Mouse (Mus musculus) stomach, embryonic 16.5 days (tissue): ENCODE measurements at regions not wholly inside any gene's neighbourhood (a gene's known extent, or its start where the extent isn't known, plus 50 kb on each side); places are given as distances from the start of the nearest gene placed in this dataset.

ENCODE experiments used
- ATAC-seq: fragments of 200-750 bp; cut with Nextera tagmentation; 2 replicates; pipeline ENCODE4 v1.8.0; 2017; ENCODE audit warnings: moderate number of reproducible peaks, moderate TSS enrichment; ENCODE audit not compliant: insufficient read depth, low FRiP score
- H3K27ac ChIP-seq: fragments of 300-500 bp; sonication (generic); 2 replicates; pipeline ENCODE4 v1.5.1; 2014; ENCODE audit warnings: low read length
- H3K27me3 ChIP-seq: fragments of 300-500 bp; sonication (generic); 2 replicates; pipeline ENCODE4 v1.6.1; 2014; ENCODE audit warnings: low read length, control low read depth, mixed read lengths; ENCODE audit not compliant: control insufficient read depth, insufficient read depth
- H3K36me3 ChIP-seq: fragments of 300-500 bp; sonication (generic); 2 replicates; pipeline ENCODE4 v1.6.1; 2014; ENCODE audit warnings: low read length; ENCODE audit not compliant: control insufficient read depth, insufficient read depth
- H3K4me1 ChIP-seq: fragments of 300-500 bp; sonication (generic); 2 replicates; pipeline ENCODE4 v1.6.1; 2014; ENCODE audit warnings: low read length, control low read depth, mixed read lengths; ENCODE audit not compliant: control insufficient read depth, insufficient read depth
- H3K4me2 ChIP-seq: fragments of 300-500 bp; sonication (generic); 2 replicates; pipeline ENCODE4 v1.6.1; 2014; ENCODE audit warnings: low read depth, low read length, mixed read lengths
- H3K4me3 ChIP-seq: fragments of 300-500 bp; sonication (generic); replicated peaks from 2 replicates; pipeline ENCODE4 v1.5.1; 2014; ENCODE audit warnings: mild to moderate bottlenecking, low read length
- H3K9ac ChIP-seq: fragments of 300-500 bp; sonication (generic); 2 replicates; pipeline ENCODE4 v1.6.1; 2014; ENCODE audit warnings: low read length
- H3K9me3 ChIP-seq: fragments of 300-500 bp; sonication (generic); replicated peaks from 2 replicates; pipeline ENCODE4 v1.6.1; 2016; ENCODE audit warnings: low read length, control low read depth; ENCODE audit not compliant: control insufficient read depth
- WGBS: fragments of 180-500 bp; shearing (Covaris S2); extraction: QIAGEN DNeasy Blood & Tissue Kit; methylation state at CpG from one replicate; pipeline ENCODE4 v1.1.7; 2014; 5-methylcytosine and 5-hydroxymethylcytosine counted together

- Histone ChIP-seq H3K4me1 (no peaks in the 10 kb centered on the region), H3K27me3 (no peaks in the 10 kb centered on the region), H3K27ac (no peak overlapping the region), H3K9ac (no peak overlapping the region), H3K36me3 (no peaks in the 10 kb centered on the region), H3K4me2 (no peak overlapping the region), H3K9me3 (no peaks in the 10 kb centered on the region), H3K4me3 (no peak overlapping the region)
- 70% methylated on average over 7 of the region's 7 CpGs for WGBS
- no peak for ATAC-seq
Observed at GRCm38 (mm10) chr7:117939618-117940017, 176.4 kb downstream of the Rps15a start.

GRCm38 (mm10) chr7:117934908-117935307 is 181.1 kb downstream of the Rps15a start:
- no peak for ATAC-seq
- H3K27me3 ChIP-seq = no peaks in the 10 kb centered on the region
- WGBS = 49% methylated on average over 3 of the region's 3 CpGs
- H3K9me3 ChIP-seq = no peaks in the 10 kb centered on the region
- H3K4me1 ChIP-seq = no peaks in the 10 kb centered on the region
- H3K9ac ChIP-seq = no peak overlapping the region
- no peak overlapping the region for H3K4me2 ChIP-seq
- H3K27ac ChIP-seq = no peak overlapping the region
- H3K36me3 ChIP-seq = no peaks in the 10 kb centered on the region
- H3K4me3 ChIP-seq = no peak overlapping the region

GRCm38 (mm10) chr7:117931234-117931895 is 184.6 kb downstream of the Rps15a start:
- Histone ChIP-seq H3K9me3 (no peaks in the 10 kb centered on the region), H3K36me3 (no peaks in the 10 kb centered on the region), H3K4me2 (no peak overlapping the region), H3K27ac (no peak overlapping the region), H3K27me3 (no peaks in the 10 kb centered on the region), H3K4me3 (no peak overlapping the region), H3K4me1 (no peaks in the 10 kb centered on the region), H3K9ac (no peak overlapping the region)
- no peak for ATAC-seq
- 56% methylated on average over 12 of the region's 12 CpGs for WGBS

GRCm38 (mm10) chr7:117930392-117930791 is 185.6 kb downstream of the Rps15a start:
- no peaks in the 10 kb centered on the region for H3K36me3 ChIP-seq
- no peak overlapping the region for H3K9ac ChIP-seq
- WGBS = 85% methylated on average over 9 of the region's 9 CpGs
- H3K27me3 ChIP-seq = no peaks in the 10 kb centered on the region
- no peak overlapping the region for H3K27ac ChIP-seq
- H3K4me2 ChIP-seq = no peak overlapping the region
- no peaks in the 10 kb centered on the region for H3K9me3 ChIP-seq
- no peak overlapping the region for H3K4me3 ChIP-seq
- no peak for ATAC-seq
- no peaks in the 10 kb centered on the region for H3K4me1 ChIP-seq

- Histone ChIP-seq H3K27ac (no peak overlapping the region), H3K27me3 (no peaks in the 10 kb centered on the region), H3K9me3 (no peaks in the 10 kb centered on the region), H3K36me3 (no peaks in the 10 kb centered on the region), H3K9ac (no peak overlapping the region), H3K4me2 (no peak overlapping the region), H3K4me1 (no peaks in the 10 kb centered on the region), H3K4me3 (no peak overlapping the region)
- ATAC-seq = no peak
- WGBS = 9% methylated on average over 1 of the region's 1 CpGs
Observed at GRCm38 (mm10) chr7:117926396-117926795, 189.6 kb downstream of the Rps15a start.

- no peak overlapping the region for H3K4me2 ChIP-seq
- no peak overlapping the region for H3K9ac ChIP-seq
- no peaks in the 10 kb centered on the region for H3K27me3 ChIP-seq
- H3K4me1 ChIP-seq = no peaks in the 10 kb centered on the region
- no peak overlapping the region for H3K4me3 ChIP-seq
- no peaks in the 10 kb centered on the region for H3K36me3 ChIP-seq
- no peaks in the 10 kb centered on the region for H3K9me3 ChIP-seq
- no peak overlapping the region for H3K27ac ChIP-seq
- ATAC-seq = no peak
Observed at GRCm38 (mm10) chr7:117922270-117922669, 193.7 kb downstream of the Rps15a start.

GRCm38 (mm10) chr7:117918206-117918995 is 197.6 kb downstream of the Rps15a start:
- WGBS = 86% methylated on average over 10 of the region's 10 CpGs
- Histone ChIP-seq H3K4me1 (no peaks in the 10 kb centered on the region), H3K27ac (no peak overlapping the region)

GRCm38 (mm10) chr7:117916915-117917314 is 199.1 kb downstream of the Rps15a start:
- 88% methylated on average over 6 of the region's 6 CpGs for WGBS
- Histone ChIP-seq H3K27me3 (no peaks in the 10 kb centered on the region), H3K4me2 (no peak overlapping the region), H3K27ac (no peak overlapping the region), H3K4me1 (no peaks in the 10 kb centered on the region), H3K9ac (no peak overlapping the region), H3K9me3 (no peaks in the 10 kb centered on the region), H3K36me3 (no peaks in the 10 kb centered on the region), H3K4me3 (no peak overlapping the region)
- ATAC-seq = no peak

More at GRCm38 (mm10) chr7:117918206-117918995, 197.6 kb downstream of the Rps15a start:
- no peaks in the 10 kb centered on the region for H3K27me3 ChIP-seq
- H3K4me3 ChIP-seq = no peak overlapping the region
- H3K9me3 ChIP-seq = no peaks in the 10 kb centered on the region
- no peak overlapping the region for H3K9ac ChIP-seq
- H3K4me2 ChIP-seq = no peak overlapping the region
- ATAC-seq = no peak
- H3K36me3 ChIP-seq = no peaks in the 10 kb centered on the region

- Histone ChIP-seq H3K9ac (no peak overlapping the region), H3K4me2 (no peak overlapping the region), H3K36me3 (no peaks in the 10 kb centered on the region), H3K4me1 (no peaks in the 10 kb centered on the region), H3K27ac (no peak overlapping the region), H3K27me3 (no peaks in the 10 kb centered on the region), H3K9me3 (no peaks in the 10 kb centered on the region), H3K4me3 (no peak overlapping the region)
- WGBS = 67% methylated on average over 3 of the region's 3 CpGs
- ATAC-seq = no peak
Observed at GRCm38 (mm10) chr7:117912453-117912852, 203.5 kb downstream of the Rps15a start.
